ENCODE assay signal across 11 mouse cellular contexts in genomic region chr7:24333304-24333986, GRCm38 (mm10). TPM values are rescaled to one million over a fixed set of nuclear protein-coding genes. Genes with fewer than 3 reads are reported as not detected.
A peak's percentile ranks its signal among the peaks of the same experiment; 100 is the strongest.
DNase-seq lines count a peak whose midpoint lies in the region; ATAC-seq lines count a peak whose summit lies in the region.
"Had no signal": no experiment of that assay in that cellular context is flagged by ENCODE, and none has a peak within 500 bp of the region (broad histone marks: within the 10 kb centered on the region; RNA-seq: fewer than 3 reads in every experiment).

Gene Tescl, minus strand, starts transcription at chr7:24333936.

- no peaks in the 10 kb centered on the region for H3K4me1 ChIP-seq in heart, embryonic 13.5 days
- H3K4me1 ChIP-seq in limb, embryonic 13.5 days, result no peaks in the 10 kb centered on the region

- peaks cover 3% of the 10 kb centered on the region; the same call in 1 of the 2 replicates for H3K9me3 ChIP-seq in heart, embryonic 13.5 days
- no peaks in the 10 kb centered on the region for H3K9me3 ChIP-seq in limb, embryonic 13.5 days

- ATAC-seq in heart, embryonic 13.5 days (ENCODE audit: extremely low read depth, insufficient number of reproducible peaks, low FRiP score, low TSS enrichment), result no peak
- no peak for ATAC-seq in limb, embryonic 13.5 days (ENCODE audit: low FRiP score, low read depth)

- H3K27ac ChIP-seq in heart, embryonic 13.5 days (replicated peaks), result no peak within 1 kb of the TSS
- H3K27ac ChIP-seq in limb, embryonic 13.5 days, result no peak within 1 kb of the TSS
- H3K27ac ChIP-seq: liver, embryonic 14.5 days had no signal

- peaks cover 44% of the 10 kb centered on the region for H3K27me3 ChIP-seq in heart, embryonic 13.5 days (replicated peaks)
- peaks cover 30% of the 10 kb centered on the region for H3K27me3 ChIP-seq in limb, embryonic 13.5 days

- H3K4me2 ChIP-seq in heart, embryonic 13.5 days, result peak within 1 kb of the TSS; percentile 46
- H3K4me2 ChIP-seq in limb, embryonic 13.5 days (replicated peaks), result peak within 1 kb of the TSS; percentile 46

- WGBS in heart, embryonic 13.5 days, result 30% methylated on average over 49 of the region's 49 CpGs
- 39% methylated on average over 49 of the region's 49 CpGs for WGBS in limb, embryonic 13.5 days

- H3K9ac ChIP-seq in heart, embryonic 13.5 days, result no peak within 1 kb of the TSS
- no peak within 1 kb of the TSS for H3K9ac ChIP-seq in limb, embryonic 13.5 days
- H3K9ac ChIP-seq: liver, embryonic 14.5 days had no signal

- H3K36me3 ChIP-seq in heart, embryonic 13.5 days, result no peaks in the 10 kb centered on the region
- no peaks in the 10 kb centered on the region for H3K36me3 ChIP-seq in limb, embryonic 13.5 days

- DNase-seq in heart, adult 11 months, result no peak
- peak; percentile 19 for DNase-seq in right cerebral cortex, postnatal 4 days
- no peak for DNase-seq in right cerebral cortex, postnatal 10 days (ENCODE audit: low spot score in 2 of 2)
- DNase-seq in urinary bladder, postnatal 10 days (ENCODE audit: low spot score), result no peak
- no peak for DNase-seq in left cerebral cortex, adult 18-20 months (ENCODE audit: low spot score in 2 of 2)
- DNase-seq in frontal cortex, postnatal 36 days (ENCODE audit: low spot score in 2 of 2), result no peak
- DNase-seq: gastrocnemius, postnatal 10 days had no signal

- peak within 1 kb of the TSS; percentile 26 for H3K4me3 ChIP-seq in heart, embryonic 13.5 days
- peak within 1 kb of the TSS; percentile 22 for H3K4me3 ChIP-seq in limb, embryonic 13.5 days

RNA-seq across cellular contexts. Expression of gene Tescl, which starts in this region (rescaled TPM):
- polyA plus RNA-seq in heart, embryonic 13.5 days (2015; fragmentation: Nextera tagmentation; extraction: Ambion mirVana), result not detected in 2 replicates
- not detected in 2 replicates for polyA plus RNA-seq in limb, embryonic 13.5 days (2015; fragmentation: Nextera tagmentation; extraction: Ambion mirVana)
- not detected for total RNA-seq in left cerebral cortex, adult 18-20 months (2021)
- total RNA-seq: gastrocnemius, postnatal 10 days; MEL had no signal
- polyA plus RNA-seq: liver, embryonic 14.5 days had no signal
